Mouse (Mus musculus) midbrain, embryonic 11.5 days (tissue): ENCODE results near the gene Rere. TPM values are rescaled to one million over a fixed set of nuclear protein-coding genes. Genes with fewer than 3 reads are reported as not detected.

Experiments used
- ATAC-seq: fragments of 200-750 bp; cut with Nextera tagmentation; 2 replicates; pipeline ENCODE4 v1.8.0; 2017; ENCODE audit warnings: moderate TSS enrichment, moderate library complexity; ENCODE audit not compliant: low FRiP score
- DNase-seq: peaks from one replicate; pipeline ENCODE4 v3.0.0; 2015; ENCODE audit warnings: low spot score; ENCODE audit errors: missing footprints
- H3K27ac ChIP-seq: fragments of 300-500 bp; sonication (generic); 2 replicates; pipeline ENCODE4 v1.5.1; 2014; ENCODE audit warnings: low read depth, low read length
- H3K27me3 ChIP-seq: fragments of 300-500 bp; sonication (generic); 2 replicates; pipeline ENCODE4 v1.6.1; 2014; ENCODE audit warnings: mild to moderate bottlenecking, low read length, moderate library complexity, mixed read lengths; ENCODE audit not compliant: control insufficient read depth, insufficient read depth
- H3K36me3 ChIP-seq: fragments of 300-500 bp; sonication (generic); 2 replicates; pipeline ENCODE4 v1.6.1; 2014; ENCODE audit warnings: mild to moderate bottlenecking, low read length, moderate library complexity, mixed read lengths; ENCODE audit not compliant: control insufficient read depth, insufficient read depth
- H3K4me1 ChIP-seq: fragments of 300-500 bp; sonication (generic); 2 replicates; pipeline ENCODE4 v1.6.1; 2014; ENCODE audit warnings: low read length; ENCODE audit not compliant: control insufficient read depth, insufficient read depth
- H3K4me2 ChIP-seq: fragments of 300-500 bp; sonication (generic); 2 replicates; pipeline ENCODE4 v1.6.1; 2014; ENCODE audit warnings: mild to moderate bottlenecking, moderate library complexity
- H3K4me3 ChIP-seq: fragments of 300-500 bp; sonication (generic); 2 replicates; pipeline ENCODE4 v1.5.1; 2014; ENCODE audit warnings: low read depth, low read length
- H3K9ac ChIP-seq: fragments of 300-500 bp; sonication (generic); 2 replicates; pipeline ENCODE4 v1.6.1; 2014; ENCODE audit warnings: low read length
- H3K9me3 ChIP-seq: fragments of 300-500 bp; sonication (generic); 2 replicates; pipeline ENCODE4 v1.6.1; 2016; ENCODE audit warnings: low read length; ENCODE audit not compliant: control insufficient read depth
- WGBS: fragments of 180-500 bp; shearing (Covaris S2); extraction: QIAGEN DNeasy Blood & Tissue Kit; methylation state at CpG from one replicate; pipeline ENCODE4 v1.1.7; 2014; 5-methylcytosine and 5-hydroxymethylcytosine counted together
- polyA plus RNA-seq: library from polyadenylated mRNA; unstranded; fragments of >200 nt; fragmentation: Nextera tagmentation; extraction: Ambion mirVana; gene quantifications from 2 replicates; pipeline ENCODE4 v1.2.1, GENCODE M21; 2014

The Rere gene
- polyA plus RNA-seq, 1 experiment from 2014 or later = 34.2 TPM

- no peaks in the 10 kb centered on the region for H3K9me3 ChIP-seq
- H3K4me2 ChIP-seq = no peak overlapping the region
- WGBS = 96% methylated on average over 4 of the region's 4 CpGs
- H3K9ac ChIP-seq = no peak overlapping the region
- peaks cover 19% of the 10 kb centered on the region for H3K4me1 ChIP-seq
- 0 out of 2 replicates have a peak, but pooled peaks cover 2% of the 10 kb centered on the region for H3K36me3 ChIP-seq
- DNase-seq (no peak), ATAC-seq (no peak)
- no peak overlapping the region for H3K27ac ChIP-seq
- H3K4me3 ChIP-seq = no peak overlapping the region
- no peaks in the 10 kb centered on the region for H3K27me3 ChIP-seq
Measured at GRCm38 (mm10) chr4:150572938-150573337, 291.5 kb downstream of the Rere start.

GRCm38 (mm10) chr4:150575363-150576092, 294.1 kb downstream of the Rere start:
- 87% methylated on average over 3 of the region's 3 CpGs for WGBS
- 0 out of 2 replicates have a peak, but pooled peaks cover 2% of the 10 kb centered on the region for H3K36me3 ChIP-seq
- no peaks in the 10 kb centered on the region for H3K9me3 ChIP-seq
- H3K27me3 ChIP-seq = no peaks in the 10 kb centered on the region
- H3K9ac ChIP-seq = no peak overlapping the region
- H3K27ac ChIP-seq = no peak overlapping the region
- no peak overlapping the region for H3K4me2 ChIP-seq
- peaks cover 3% of the 10 kb centered on the region for H3K4me1 ChIP-seq
- H3K4me3 ChIP-seq = no peak overlapping the region
- DNase-seq = no peak
- ATAC-seq = no peak

- DNase-seq (no peak), ATAC-seq (no peak)
- H3K9ac ChIP-seq = no peak overlapping the region
- WGBS = 89% methylated on average over 3 of the region's 3 CpGs
- H3K4me1 ChIP-seq = no peaks in the 10 kb centered on the region; the same call in 1 of the 2 replicates
- no peaks in the 10 kb centered on the region for H3K9me3 ChIP-seq
- no peak overlapping the region for H3K4me3 ChIP-seq
- no peak overlapping the region for H3K4me2 ChIP-seq
- no peaks in the 10 kb centered on the region for H3K27me3 ChIP-seq
- 0 out of 2 replicates have a peak, but pooled peaks cover 2% of the 10 kb centered on the region for H3K36me3 ChIP-seq
- H3K27ac ChIP-seq = no peak overlapping the region
Measured at GRCm38 (mm10) chr4:150576339-150576738, 294.9 kb downstream of the Rere start.

- Histone ChIP-seq H3K36me3 (no peaks in the 10 kb centered on the region), H3K9me3 (no peaks in the 10 kb centered on the region), H3K4me1 (peaks cover 11% of the 10 kb centered on the region), H3K4me2 (no peak overlapping the region), H3K27me3 (no peaks in the 10 kb centered on the region), H3K27ac (no peak overlapping the region), H3K4me3 (no peak overlapping the region), H3K9ac (no peak overlapping the region)
- 97% methylated on average over 3 of the region's 3 CpGs for WGBS
- ATAC-seq (no peak), DNase-seq (no peak)
Measured at GRCm38 (mm10) chr4:150578021-150578420, 296.6 kb downstream of the Rere start.

- Histone ChIP-seq H3K27ac (no peak overlapping the region), H3K4me1 (peaks cover 17% of the 10 kb centered on the region), H3K4me2 (no peak overlapping the region), H3K9me3 (no peaks in the 10 kb centered on the region), H3K9ac (no peak overlapping the region), H3K27me3 (no peaks in the 10 kb centered on the region), H3K36me3 (no peaks in the 10 kb centered on the region), H3K4me3 (no peak overlapping the region)
- ATAC-seq = no peak
- WGBS = 75% methylated on average over 10 of the region's 10 CpGs
- DNase-seq = no peak
Measured at GRCm38 (mm10) chr4:150581931-150582723, 300.7 kb downstream of the Rere start.

GRCm38 (mm10) chr4:150582966-150583776, 301.7 kb downstream of the Rere start:
- Histone ChIP-seq H3K4me2 (no peak overlapping the region), H3K4me3 (no peak overlapping the region), H3K27me3 (no peaks in the 10 kb centered on the region), H3K27ac (peak overlapping the region; percentile 44), H3K36me3 (no peaks in the 10 kb centered on the region), H3K4me1 (peaks cover 17% of the 10 kb centered on the region), H3K9me3 (no peaks in the 10 kb centered on the region), H3K9ac (peak overlapping the region; percentile 36)
- DNase-seq = no peak
- WGBS = 54% methylated on average over 13 of the region's 13 CpGs
- no peak for ATAC-seq

GRCm38 (mm10) chr4:150583777-150584135, 302.3 kb downstream of the Rere start:
- no peaks in the 10 kb centered on the region for H3K36me3 ChIP-seq
- DNase-seq (no peak), ATAC-seq (no peak)
- H3K27ac ChIP-seq = no peak overlapping the region; the same call in 1 of the 2 replicates
- no peaks in the 10 kb centered on the region for H3K27me3 ChIP-seq
- H3K4me2 ChIP-seq = no peak overlapping the region
- H3K9me3 ChIP-seq = no peaks in the 10 kb centered on the region
- WGBS = 56% methylated on average over 3 of the region's 3 CpGs
- peaks cover 17% of the 10 kb centered on the region for H3K4me1 ChIP-seq
- peak overlapping the region; percentile 21; the same call in 1 of the 2 replicates for H3K9ac ChIP-seq
- no peak overlapping the region for H3K4me3 ChIP-seq

GRCm38 (mm10) chr4:150585800-150586199, 304.4 kb downstream of the Rere start:
- Histone ChIP-seq H3K9ac (no peak overlapping the region), H3K27me3 (no peaks in the 10 kb centered on the region), H3K27ac (no peak overlapping the region), H3K4me3 (no peak overlapping the region), H3K4me2 (no peak overlapping the region), H3K36me3 (no peaks in the 10 kb centered on the region), H3K9me3 (no peaks in the 10 kb centered on the region), H3K4me1 (peaks cover 17% of the 10 kb centered on the region)
- DNase-seq = no peak
- 94% methylated on average over 2 of the region's 2 CpGs for WGBS
- ATAC-seq = no peak
